Mouse (Mus musculus) right cerebral cortex, adult 18-20 months (tissue): ENCODE results near the gene Ubqlnl.
A peak's percentile ranks its signal among the peaks of the same experiment; 100 is the strongest.

Experiments
- DNase-seq: peaks from one replicate; pipeline ENCODE4 v3.0.0; 2022; ENCODE audit warnings: mixed read lengths

The Ubqlnl gene

GRCm38 (mm10) chr7:104150456-104150855 lies at the start of gene Ubqlnl:
Ubqlnl (minus strand) TSS chr7:104150556.
- no peak for DNase-seq

- peak; percentile 25 for DNase-seq
Measured at GRCm38 (mm10) chr7:104199822-104200221, 49.5 kb upstream of the Ubqlnl start.

- DNase-seq: no peak
Measured at GRCm38 (mm10) chr7:104195885-104196284, 45.5 kb upstream of the Ubqlnl start, which contains the start of gene Olfr649. Olfr649 (minus strand) TSS chr7:104195985.

GRCm38 (mm10) chr7:104191275-104191674 lies 40.9 kb upstream of the Ubqlnl start:
- no peak for DNase-seq

GRCm38 (mm10) chr7:104183292-104183691 lies 32.9 kb upstream of the Ubqlnl start, which contains the start of gene Olfr648:
Olfr648 (minus strand) TSS chr7:104183392.
- no peak for DNase-seq

- DNase-seq: no peak
Measured at GRCm38 (mm10) chr7:104179074-104179473, 28.7 kb upstream of the Ubqlnl start.

GRCm38 (mm10) chr7:104178422-104179054 lies 28.2 kb upstream of the Ubqlnl start:
- no peak for DNase-seq

- no peak for DNase-seq
Measured at GRCm38 (mm10) chr7:104175085-104175484, 24.7 kb upstream of the Ubqlnl start.

- no peak for DNase-seq
Measured at GRCm38 (mm10) chr7:104169634-104170204, 19.4 kb upstream of the Ubqlnl start.

- DNase-seq: no peak
Measured at GRCm38 (mm10) chr7:104167105-104167504, 16.7 kb upstream of the Ubqlnl start.

GRCm38 (mm10) chr7:104143179-104143578 lies 7.2 kb downstream of the Ubqlnl start, which contains the start of gene Ubqln3:
Ubqln3 (minus strand) TSS chr7:104143279.
- no peak for DNase-seq

GRCm38 (mm10) chr7:104137305-104137704 lies 13.1 kb downstream of the Ubqlnl start, which contains the start of gene Olfr643:
Olfr643 (minus strand) TSS chr7:104137405.
- no peak for DNase-seq

GRCm38 (mm10) chr7:104129726-104130125 lies 20.6 kb downstream of the Ubqlnl start, which contains the start of gene Ubqln5:
Ubqln5 (minus strand) TSS chr7:104129826.
- no peak for DNase-seq

GRCm38 (mm10) chr7:104104757-104104972 lies 45.7 kb downstream of the Ubqlnl start, which contains the start of gene Olfr646:
Olfr646 (plus strand) TSS chr7:104104873.
- no peak for DNase-seq

GRCm38 (mm10) chr7:104103913-104104756 lies 46.2 kb downstream of the Ubqlnl start:
- DNase-seq: no peak
